ENCODE assay signal across 25 mouse cellular contexts in genomic region chr7:96588567-96588966, GRCm38 (mm10).
A peak's percentile ranks its signal among the peaks of the same experiment; 100 is the strongest.
DNase-seq lines count a peak whose midpoint lies in the region; ATAC-seq and TF ChIP-seq lines count a peak whose summit lies in the region.
"Had no signal": no experiment of that assay in that cellular context is flagged by ENCODE, and none has a peak within 500 bp of the region (broad histone marks: within the 10 kb centered on the region; RNA-seq: fewer than 3 reads in every experiment).

No protein-coding gene starts in this region.

- no peak for TF ChIP-seq POLR2A in limb, embryonic 14.5 days (IDR thresholded peaks at IDR 0.05; ENCODE audit: borderline replicate concordance, extremely low read depth, insufficient read depth, insufficient read length)

- H3K27me3 ChIP-seq in embryonic facial prominence, embryonic 14.5 days (replicated peaks; ENCODE audit: control insufficient read depth, insufficient read depth, low read length): no peaks in the 10 kb centered on the region
- H3K27me3 ChIP-seq in embryonic facial prominence, embryonic 10.5 days (replicated peaks; ENCODE audit: low read depth, poor library complexity, severe bottlenecking): no peaks in the 10 kb centered on the region
- no peaks in the 10 kb centered on the region for H3K27me3 ChIP-seq in kidney, embryonic 16.5 days (ENCODE audit: insufficient read depth, low read length)
- no peaks in the 10 kb centered on the region for H3K27me3 ChIP-seq in limb, embryonic 14.5 days (ENCODE audit: control insufficient read depth, insufficient read depth, low read length)
- H3K27me3 ChIP-seq: embryonic facial prominence, embryonic 13.5 days; forebrain, embryonic 13.5 days had no signal

- no peak overlapping the region for H3K9ac ChIP-seq in embryonic facial prominence, embryonic 14.5 days (ENCODE audit: low read depth, low read length)
- H3K9ac ChIP-seq in kidney, embryonic 16.5 days (replicated peaks; ENCODE audit: low read length): no peak overlapping the region
- H3K9ac ChIP-seq in limb, embryonic 14.5 days (ENCODE audit: low read depth, low read length, severe bottlenecking): no peak overlapping the region
- H3K9ac ChIP-seq: embryonic facial prominence, embryonic 13.5 days; forebrain, embryonic 13.5 days; heart, embryonic 13.5 days; hindbrain, embryonic 14.5 days had no signal

- H3K27ac ChIP-seq in embryonic facial prominence, embryonic 14.5 days (replicated peaks; ENCODE audit: low read depth, low read length): no peak overlapping the region
- no peak overlapping the region for H3K27ac ChIP-seq in embryonic facial prominence, embryonic 10.5 days (replicated peaks)
- peak overlapping the region; percentile 36; the same call in 1 of the 2 replicates for H3K27ac ChIP-seq in kidney, embryonic 16.5 days (ENCODE audit: low read length)
- H3K27ac ChIP-seq in limb, embryonic 14.5 days (replicated peaks; ENCODE audit: low read depth, low read length): no peak overlapping the region
- H3K27ac ChIP-seq: embryonic facial prominence, embryonic 13.5 days; forebrain, embryonic 10.5 days; forebrain, embryonic 13.5 days; gastrocnemius, adult 2 months; heart, embryonic 13.5 days; hindbrain, embryonic 14.5 days; hindbrain, postnatal 0 days had no signal

- no peak for ATAC-seq in embryonic facial prominence, embryonic 14.5 days (ENCODE audit: low read depth)
- no peak for ATAC-seq in kidney, embryonic 16.5 days (ENCODE audit: low FRiP score, low TSS enrichment)
- ATAC-seq in limb, embryonic 14.5 days (ENCODE audit: low FRiP score, low read depth): peak; percentile 79; the same call in 1 of the 2 replicates
- ATAC-seq: activated CD4-positive, CD25-positive, alpha-beta regulatory T cell, adult 4 months; forebrain, embryonic 13.5 days; forebrain, embryonic 16.5 days; hindbrain, postnatal 0 days had no signal

- DNase-seq in embryonic facial prominence, embryonic 14.5 days (ENCODE audit: low spot score): peak; percentile 41
- DNase-seq in embryonic facial prominence, embryonic 10.5 days (ENCODE audit: low spot score): no peak
- DNase-seq in kidney, adult 8-10 months: no peak
- DNase-seq in limb, embryonic 14.5 days (ENCODE audit: low spot score): peak; percentile 66
- no peak for DNase-seq in lung, postnatal 25 days (ENCODE audit: low spot score)
- no peak for DNase-seq in left cerebral cortex, postnatal 4 days
- DNase-seq: adrenal gland, postnatal 10 days; adrenal gland, postnatal 36 days; cerebellum, adult 11 months; cerebellum, adult 2 months; cerebellum, adult 9-11 months; cerebellum, postnatal 25 days; gastrocnemius, adult 2 months; gastrocnemius, postnatal 14 days; heart, postnatal 14 days; heart, postnatal 4 days had no signal

- no peak overlapping the region for H3K4me3 ChIP-seq in embryonic facial prominence, embryonic 14.5 days (ENCODE audit: low read depth, low read length)
- no peak overlapping the region for H3K4me3 ChIP-seq in embryonic facial prominence, embryonic 10.5 days
- H3K4me3 ChIP-seq in kidney, embryonic 16.5 days (ENCODE audit: low read length): no peak overlapping the region
- no peak overlapping the region for H3K4me3 ChIP-seq in limb, embryonic 14.5 days (replicated peaks; ENCODE audit: low read length)
- H3K4me3 ChIP-seq: embryonic facial prominence, embryonic 13.5 days; forebrain, embryonic 10.5 days; forebrain, embryonic 13.5 days; gastrocnemius, adult 2 months; heart, embryonic 13.5 days had no signal

- no peaks in the 10 kb centered on the region for H3K4me1 ChIP-seq in embryonic facial prominence, embryonic 14.5 days (ENCODE audit: control insufficient read depth, insufficient read depth, low read length)
- H3K4me1 ChIP-seq in embryonic facial prominence, embryonic 10.5 days: peaks cover 10% of the 10 kb centered on the region
- H3K4me1 ChIP-seq in kidney, embryonic 16.5 days (ENCODE audit: insufficient read depth, low read length): peaks cover 9% of the 10 kb centered on the region; the same call in 1 of the 2 replicates
- H3K4me1 ChIP-seq in limb, embryonic 14.5 days (ENCODE audit: control insufficient read depth, insufficient read depth, low read length): peaks cover 9% of the 10 kb centered on the region
- H3K4me1 ChIP-seq: forebrain, embryonic 10.5 days; forebrain, embryonic 13.5 days had no signal

- intact Hi-C loops in left cerebral cortex, postnatal 4 days (cut with DNase I): no loop called here

- no peak overlapping the region for H3K4me2 ChIP-seq in embryonic facial prominence, embryonic 14.5 days (ENCODE audit: low read depth, low read length)
- H3K4me2 ChIP-seq in kidney, embryonic 16.5 days (replicated peaks; ENCODE audit: low read depth, low read length): no peak overlapping the region
- H3K4me2 ChIP-seq in limb, embryonic 14.5 days (replicated peaks; ENCODE audit: low read depth, low read length, severe bottlenecking): no peak overlapping the region
- H3K4me2 ChIP-seq: embryonic facial prominence, embryonic 13.5 days; forebrain, embryonic 13.5 days; heart, embryonic 13.5 days; hindbrain, embryonic 14.5 days had no signal

- H3K36me3 ChIP-seq in embryonic facial prominence, embryonic 14.5 days (ENCODE audit: control insufficient read depth, insufficient read depth, low read length): no peaks in the 10 kb centered on the region
- no peaks in the 10 kb centered on the region for H3K36me3 ChIP-seq in embryonic facial prominence, embryonic 10.5 days (replicated peaks)
- no peaks in the 10 kb centered on the region for H3K36me3 ChIP-seq in kidney, embryonic 16.5 days (ENCODE audit: insufficient read depth, low read length)
- no peaks in the 10 kb centered on the region for H3K36me3 ChIP-seq in limb, embryonic 14.5 days (ENCODE audit: control insufficient read depth, insufficient read depth, low read length)
- H3K36me3 ChIP-seq: embryonic facial prominence, embryonic 13.5 days; forebrain, embryonic 10.5 days; heart, embryonic 13.5 days had no signal

- no peaks in the 10 kb centered on the region for H3K9me3 ChIP-seq in embryonic facial prominence, embryonic 14.5 days (ENCODE audit: control insufficient read depth, low read length)
- H3K9me3 ChIP-seq in embryonic facial prominence, embryonic 10.5 days: no peaks in the 10 kb centered on the region
- no peaks in the 10 kb centered on the region for H3K9me3 ChIP-seq in kidney, embryonic 16.5 days (ENCODE audit: low read length)
- no peaks in the 10 kb centered on the region for H3K9me3 ChIP-seq in limb, embryonic 14.5 days (ENCODE audit: control insufficient read depth, low read length)
- H3K9me3 ChIP-seq: embryonic facial prominence, embryonic 13.5 days; forebrain, embryonic 10.5 days; forebrain, embryonic 13.5 days; heart, embryonic 13.5 days had no signal

- WGBS in embryonic facial prominence, embryonic 14.5 days: 72% methylated on average over 6 of the region's 6 CpGs
- 93% methylated on average over 6 of the region's 6 CpGs for WGBS in embryonic facial prominence, embryonic 10.5 days
- 78% methylated on average over 6 of the region's 6 CpGs for WGBS in kidney, embryonic 16.5 days
- 46% methylated on average over 6 of the region's 6 CpGs for WGBS in limb, embryonic 14.5 days

Comparison
In these comparisons a context has a peak if more than half of its experiments do, and no peak if none do; other contexts are left out.
1. DNase-seq: peak in embryonic facial prominence, embryonic 14.5 days (single experiment) and limb, embryonic 14.5 days (single experiment); none in embryonic facial prominence, embryonic 10.5 days (single experiment), kidney, adult 8-10 months (0 of 2), lung, postnatal 25 days (single experiment) and left cerebral cortex, postnatal 4 days (single experiment).